Mouse (Mus musculus): ENCODE results near the gene Rpn2.
A peak's percentile ranks its signal among the peaks of the same experiment; 100 is the strongest.

The Rpn2 gene

GRCm38 (mm10) chr2:157278717-157279415 lies at the start of gene Rpn2:
Gene Rpn2, plus strand, starts transcription at chr2:157279017.
- DNase-seq: peak; percentile 98 to 99

GRCm38 (mm10) chr2:157235946-157236345 lies 42.9 kb upstream of the Rpn2 start:
- no peak for DNase-seq

GRCm38 (mm10) chr2:157245001-157245400 lies 33.8 kb upstream of the Rpn2 start:
- no peak for DNase-seq

GRCm38 (mm10) chr2:157245603-157246002 lies 33.2 kb upstream of the Rpn2 start:
- no peak for DNase-seq

GRCm38 (mm10) chr2:157248111-157248510 lies 30.7 kb upstream of the Rpn2 start:
- DNase-seq: no peak

- DNase-seq: peak; percentile 46 to 66
Measured at GRCm38 (mm10) chr2:157259720-157260119, 19.1 kb upstream of the Rpn2 start.

- DNase-seq: no peak
Measured at GRCm38 (mm10) chr2:157261930-157262329, 16.9 kb upstream of the Rpn2 start.

- no peak for DNase-seq
Measured at GRCm38 (mm10) chr2:157262506-157262905, 16.3 kb upstream of the Rpn2 start.

- no peak for DNase-seq
Measured at GRCm38 (mm10) chr2:157263101-157263500, 15.7 kb upstream of the Rpn2 start.

- DNase-seq: no peak
Measured at GRCm38 (mm10) chr2:157263832-157264231, 15.0 kb upstream of the Rpn2 start.

- peak; percentile 72 to 80 for DNase-seq
Measured at GRCm38 (mm10) chr2:157279416-157279800, 591 bp downstream of the Rpn2 start, which contains the start of gene Mroh8. Gene Mroh8, minus strand, starts transcription at chr2:157279549.

- no peak for DNase-seq
Measured at GRCm38 (mm10) chr2:157283321-157283720, 4.5 kb downstream of the Rpn2 start.

- peak; percentile 53 to 58 for DNase-seq
Measured at GRCm38 (mm10) chr2:157287542-157287941, 8.7 kb downstream of the Rpn2 start.

- no peak for DNase-seq
Measured at GRCm38 (mm10) chr2:157288996-157289395, 10.2 kb downstream of the Rpn2 start.

GRCm38 (mm10) chr2:157292093-157292492 lies 13.3 kb downstream of the Rpn2 start:
- peak; percentile 66 to 70 for DNase-seq

GRCm38 (mm10) chr2:157296105-157296689 lies 17.4 kb downstream of the Rpn2 start:
- DNase-seq: no peak

- DNase-seq: no peak
Measured at GRCm38 (mm10) chr2:157300051-157300450, 21.2 kb downstream of the Rpn2 start.

- DNase-seq: no peak
Measured at GRCm38 (mm10) chr2:157303096-157303495, 24.3 kb downstream of the Rpn2 start.

- no peak for DNase-seq
Measured at GRCm38 (mm10) chr2:157306091-157307032, 27.5 kb downstream of the Rpn2 start.

- DNase-seq: peak in 1 of 2 experiments; percentile 31
Measured at GRCm38 (mm10) chr2:157307715-157308265, 29.0 kb downstream of the Rpn2 start.

- no peak for DNase-seq
Measured at GRCm38 (mm10) chr2:157308273-157308917, 29.6 kb downstream of the Rpn2 start.

- DNase-seq: no peak
Measured at GRCm38 (mm10) chr2:157309611-157310010, 30.8 kb downstream of the Rpn2 start.

Data from cerebellum, adult 18-20 months (tissue).